Mouse (Mus musculus) thymus, adult 2 months (tissue): ENCODE results near the gene Dpf3. TPM values are rescaled to one million over a fixed set of nuclear protein-coding genes. Genes with fewer than 3 reads are reported as not detected.

Experiments used
- DNase-seq: peaks from one replicate; pipeline ENCODE4 v3.0.0; 2021
- H3K27ac ChIP-seq: fragments of 200-500 bp; 2 replicates; pipeline ENCODE4 v1.5.1; 2012; ENCODE audit warnings: low read length, control low read depth; ENCODE audit not compliant: control insufficient read depth, insufficient read depth
- H3K27me3 ChIP-seq: fragments of 200-500 bp; 2 replicates; pipeline ENCODE4 v1.6.1; 2012; ENCODE audit warnings: mild to moderate bottlenecking, low read length, moderate library complexity, mixed read lengths; ENCODE audit not compliant: control insufficient read depth, insufficient read depth
- H3K36me3 ChIP-seq: fragments of 200-500 bp; 2 replicates; pipeline ENCODE4 v1.6.1; 2012; ENCODE audit warnings: mild to moderate bottlenecking, low read length, moderate library complexity; ENCODE audit not compliant: control insufficient read depth, insufficient read depth
- H3K4me1 ChIP-seq: fragments of 200-500 bp; replicated peaks from 2 replicates; pipeline ENCODE4 v1.6.1; 2012; ENCODE audit warnings: low read length; ENCODE audit not compliant: control insufficient read depth, insufficient read depth
- H3K4me3 ChIP-seq: fragments of 200-500 bp; 2 replicates; pipeline ENCODE4 v1.5.1; 2012; ENCODE audit warnings: mild to moderate bottlenecking, low read length, control low read depth, moderate library complexity; ENCODE audit not compliant: control insufficient read depth, insufficient read depth
- CTCF ChIP-seq: fragments of 200-500 bp; IDR thresholded peaks from 2 replicates; pipeline ENCODE4 v1.5.1; 2012; ENCODE audit warnings: mild to moderate bottlenecking, control low read depth, low read length, moderate library complexity, borderline replicate concordance; ENCODE audit not compliant: control insufficient read depth, poor library complexity, insufficient read depth; ENCODE audit errors: extremely low read depth
- POLR2A ChIP-seq: fragments of 200-500 bp; IDR thresholded peaks from 2 replicates; pipeline ENCODE4 v1.6.1; 2012; ENCODE audit warnings: mild to moderate bottlenecking, low read length, control low read depth, moderate library complexity; ENCODE audit not compliant: control insufficient read depth, poor library complexity, insufficient read depth; ENCODE audit errors: extremely low read depth
- WGBS: fragments of 180-500 bp; shearing (Covaris S2); methylation state at CpG from one replicate; pipeline ENCODE4 v1.1.7; 2018; 5-methylcytosine and 5-hydroxymethylcytosine counted together
- polyA plus RNA-seq: library from polyadenylated mRNA; depleted of rRNA; stranded (reverse); fragments of >200 nt; gene quantifications from 2 replicates; pipeline ENCODE4 v1.2.3, GENCODE M21; 2012

Gene Dpf3
- polyA plus RNA-seq, 1 experiment = 0.65 TPM

- WGBS = 89% methylated on average over 8 of the region's 8 CpGs
- Histone ChIP-seq H3K36me3 (no peaks in the 10 kb centered on the region), H3K27ac (no peak overlapping the region), H3K4me3 (no peak overlapping the region), H3K4me1 (no peaks in the 10 kb centered on the region), H3K27me3 (no peaks in the 10 kb centered on the region)
- TF ChIP-seq POLR2A (no peak), CTCF (no peak)
- no peak for DNase-seq
These were observed 169.7 kb downstream of the Dpf3 start for GRCm38 (mm10) chr12:83317646-83318443.

- WGBS = 74% methylated on average over 7 of the region's 7 CpGs
- H3K4me3 ChIP-seq = no peak overlapping the region
- H3K36me3 ChIP-seq = no peaks in the 10 kb centered on the region
- no peaks in the 10 kb centered on the region for H3K4me1 ChIP-seq
- TF ChIP-seq CTCF (no peak), POLR2A (no peak)
- H3K27ac ChIP-seq = no peak overlapping the region
- H3K27me3 ChIP-seq = no peaks in the 10 kb centered on the region
- no peak for DNase-seq
These were observed 172.8 kb downstream of the Dpf3 start for GRCm38 (mm10) chr12:83314666-83315065.

GRCm38 (mm10) chr12:83312818-83313217 lies 174.7 kb downstream of the Dpf3 start:
- TF ChIP-seq CTCF = no peak
- no peak for TF ChIP-seq POLR2A
- no peak overlapping the region for H3K27ac ChIP-seq
- DNase-seq = no peak
- H3K4me1 ChIP-seq = no peaks in the 10 kb centered on the region
- H3K27me3 ChIP-seq = no peaks in the 10 kb centered on the region
- H3K4me3 ChIP-seq = no peak overlapping the region
- H3K36me3 ChIP-seq = no peaks in the 10 kb centered on the region
- WGBS = 95% methylated on average over 9 of the region's 9 CpGs

- Histone ChIP-seq H3K36me3 (no peaks in the 10 kb centered on the region), H3K27me3 (no peaks in the 10 kb centered on the region), H3K27ac (no peak overlapping the region), H3K4me1 (no peaks in the 10 kb centered on the region), H3K4me3 (no peak overlapping the region)
- no peak for DNase-seq
- TF ChIP-seq CTCF = no peak
- 87% methylated on average over 11 of the region's 11 CpGs for WGBS
These were observed 176.9 kb downstream of the Dpf3 start for GRCm38 (mm10) chr12:83310567-83310966.

- no peak overlapping the region for H3K27ac ChIP-seq
- WGBS = 91% methylated on average over 11 of the region's 11 CpGs
- TF ChIP-seq POLR2A (no peak), CTCF (no peak)
- no peaks in the 10 kb centered on the region for H3K27me3 ChIP-seq
- H3K4me1 ChIP-seq = no peaks in the 10 kb centered on the region
- H3K36me3 ChIP-seq = no peaks in the 10 kb centered on the region
- no peak overlapping the region for H3K4me3 ChIP-seq
- no peak for DNase-seq
These were observed 178.3 kb downstream of the Dpf3 start for GRCm38 (mm10) chr12:83309031-83309804.

- DNase-seq = no peak
- Histone ChIP-seq H3K27ac (no peak overlapping the region), H3K36me3 (no peaks in the 10 kb centered on the region), H3K27me3 (no peaks in the 10 kb centered on the region), H3K4me3 (no peak overlapping the region), H3K4me1 (no peaks in the 10 kb centered on the region)
- WGBS = 88% methylated on average over 4 of the region's 4 CpGs
- no peak for TF ChIP-seq POLR2A
- TF ChIP-seq CTCF = no peak
These were observed 178.9 kb downstream of the Dpf3 start for GRCm38 (mm10) chr12:83308627-83309026.

GRCm38 (mm10) chr12:83303221-83303620 lies 184.3 kb downstream of the Dpf3 start:
- Histone ChIP-seq H3K27ac (no peak overlapping the region), H3K36me3 (no peaks in the 10 kb centered on the region), H3K4me1 (no peaks in the 10 kb centered on the region), H3K4me3 (no peak overlapping the region), H3K27me3 (no peaks in the 10 kb centered on the region)
- WGBS = 78% methylated on average over 6 of the region's 6 CpGs
- DNase-seq = no peak
- TF ChIP-seq POLR2A = no peak
- TF ChIP-seq CTCF = no peak
